Mouse (Mus musculus) heart, postnatal 36 days (tissue): ENCODE results near the gene Ush2a. TPM values are rescaled to one million over a fixed set of nuclear protein-coding genes. Genes with fewer than 3 reads are reported as not detected.

Experiments used
- DNase-seq, 2 experiments: peaks; one replicate each; pipeline ENCODE4 v3.0.0; 2021 to 2022
- intact Hi-C: fragments of 180-260 bp; cut with DNase I; formaldehyde crosslinking; loops from one replicate; pipeline ENCODE4 v1.15.1; 2025
- total RNA-seq, 2 experiments: library from RNA; stranded (reverse); gene quantifications; 2 replicates each; pipeline ENCODE4 v1.2.3; 2021

The Ush2a gene
- total RNA-seq, 2 experiments from 2014 or later: 0.05 to 0.11 TPM

DNA sequence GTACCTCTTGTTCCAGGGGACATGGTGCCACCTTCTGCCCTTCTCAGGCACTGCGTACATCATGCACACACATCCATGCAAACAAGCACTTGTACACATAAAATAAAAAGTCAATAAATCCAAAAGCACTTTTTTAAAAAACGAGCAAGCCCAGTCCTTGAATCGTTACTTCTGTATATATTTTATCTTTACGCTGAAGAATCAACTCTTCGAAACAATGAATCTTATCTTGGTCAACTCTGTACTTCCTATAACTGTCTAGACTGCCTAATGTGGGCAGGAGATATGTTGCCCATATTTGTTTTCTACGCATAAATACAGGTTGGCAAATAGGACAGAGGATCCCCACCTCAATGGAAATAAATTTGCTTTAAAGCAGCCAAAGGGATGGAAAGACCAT lies 585.4 kb downstream of the Ush2a start:
- DNase-seq: no peak
- intact Hi-C loops: no loop called here

DNA sequence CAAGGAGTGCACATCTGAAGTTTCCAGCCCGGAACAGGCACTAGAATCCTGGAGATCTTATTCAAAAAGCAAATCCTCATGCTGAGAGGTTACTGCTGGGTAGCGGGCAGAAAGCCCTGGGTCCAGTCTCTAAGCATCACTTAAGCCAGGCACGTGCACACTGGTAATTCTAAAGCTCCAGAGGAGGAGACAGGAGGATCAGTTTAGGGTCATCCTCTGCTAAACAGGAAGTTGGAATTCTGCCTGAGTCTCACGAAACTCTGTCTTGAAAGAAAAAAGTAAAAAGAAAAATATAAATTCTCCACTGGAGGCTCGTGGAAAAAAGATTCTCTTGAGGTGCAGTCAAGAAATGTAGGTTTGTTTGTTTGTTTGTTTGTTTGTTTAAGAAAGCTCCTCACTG lies 591.0 kb downstream of the Ush2a start:
- intact Hi-C loops: no loop called here
- no peak for DNase-seq

DNA sequence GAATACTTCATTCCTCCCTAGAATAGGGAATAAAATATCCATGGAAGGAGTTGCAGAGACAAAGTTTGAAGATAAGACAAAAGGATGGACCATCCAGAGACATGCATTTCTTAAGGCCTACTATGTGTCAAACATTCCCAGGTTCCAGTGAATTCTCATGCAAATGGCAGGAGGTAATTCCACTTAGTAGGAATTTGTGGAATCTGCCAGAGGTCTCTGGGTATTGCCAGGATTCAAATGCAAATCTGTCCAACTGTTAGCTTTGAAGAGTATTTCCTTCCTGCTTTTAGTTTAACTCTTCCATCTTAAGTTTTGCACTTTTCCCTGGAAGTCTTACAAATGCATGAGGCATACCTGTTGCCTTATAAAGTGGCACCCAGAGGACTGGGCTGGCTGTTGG lies 592.4 kb downstream of the Ush2a start:
- intact Hi-C loops: no loop called here
- no peak for DNase-seq

DNA sequence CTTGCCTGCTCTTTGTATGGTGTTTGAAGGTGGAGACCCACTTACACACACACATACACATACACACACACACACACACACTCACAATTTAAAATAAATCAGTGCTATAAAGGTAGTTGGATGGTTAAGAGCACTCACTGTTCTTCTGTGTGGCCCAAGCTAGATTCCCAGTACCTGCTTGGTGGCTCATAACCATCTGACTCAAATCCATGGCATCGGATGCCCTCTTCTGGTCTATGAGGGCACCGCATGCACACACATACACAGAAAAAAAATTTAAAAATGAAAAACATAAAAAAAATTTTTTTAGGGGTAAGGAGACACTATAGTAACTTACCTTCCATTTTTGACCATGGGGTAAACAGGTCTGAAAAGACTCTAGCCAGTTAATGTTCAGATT lies 593.2 kb downstream of the Ush2a start:
- DNase-seq: no peak
- intact Hi-C loops: no loop called here

DNA sequence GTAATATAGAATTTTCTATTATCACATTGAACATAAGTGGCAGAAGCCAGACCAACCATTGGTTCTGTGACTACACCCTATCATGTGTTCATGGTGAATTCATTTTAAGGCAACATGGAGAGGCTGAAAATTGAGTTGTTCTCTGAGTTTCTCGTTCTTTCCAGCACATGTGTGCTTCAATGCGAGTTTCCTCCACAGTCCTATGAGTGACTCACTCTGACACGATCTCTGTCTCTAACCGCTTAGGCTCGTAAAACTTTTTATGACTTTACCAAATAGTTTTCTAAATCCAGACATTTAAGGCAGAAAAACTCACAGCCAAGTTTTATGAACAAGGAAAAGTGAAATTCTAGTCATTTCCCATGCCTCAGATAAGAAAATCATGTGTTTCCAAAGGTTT lies 597.9 kb downstream of the Ush2a start:
- intact Hi-C loops: no loop called here
- no peak for DNase-seq

DNA sequence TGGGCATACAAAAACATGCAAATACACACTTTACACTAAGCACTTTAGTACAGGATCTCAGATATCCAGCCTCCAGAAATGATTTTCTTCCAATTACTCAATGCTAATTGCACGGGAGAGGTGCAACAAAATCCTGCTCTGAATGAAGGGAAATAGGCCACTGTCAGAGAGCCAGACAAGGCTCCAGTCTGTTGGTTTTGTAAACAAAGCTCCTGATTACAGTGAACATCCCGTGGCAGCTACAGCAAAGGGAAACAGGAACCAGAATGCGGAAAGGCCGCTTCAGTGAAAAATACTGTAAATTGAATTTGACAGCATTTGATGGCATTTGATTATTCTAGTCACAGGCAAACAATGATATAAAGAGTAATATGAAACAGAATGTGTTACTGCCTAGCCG lies 604.1 kb downstream of the Ush2a start:
- DNase-seq: no peak
- intact Hi-C loops: no loop called here

DNA sequence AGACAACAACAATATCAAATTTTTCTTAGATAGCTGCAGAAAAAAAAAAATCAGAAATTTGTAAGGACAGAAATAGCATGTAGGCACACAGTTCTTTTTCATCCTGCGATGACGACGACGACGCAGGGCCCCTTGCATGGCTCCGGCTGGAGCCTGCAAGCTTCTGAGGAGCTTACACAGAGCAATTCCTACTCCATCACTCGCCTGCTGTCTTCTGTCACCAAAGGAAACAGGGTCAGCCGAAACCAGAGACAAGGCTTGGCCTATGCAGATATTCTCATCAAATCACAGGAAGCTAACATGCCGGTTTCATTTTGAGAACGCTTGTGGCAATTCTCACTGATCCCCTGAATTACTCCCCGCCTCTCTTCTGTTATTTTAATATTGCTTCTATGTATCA lies 604.7 kb downstream of the Ush2a start:
- no peak for DNase-seq
- intact Hi-C loops: no loop called here

DNA sequence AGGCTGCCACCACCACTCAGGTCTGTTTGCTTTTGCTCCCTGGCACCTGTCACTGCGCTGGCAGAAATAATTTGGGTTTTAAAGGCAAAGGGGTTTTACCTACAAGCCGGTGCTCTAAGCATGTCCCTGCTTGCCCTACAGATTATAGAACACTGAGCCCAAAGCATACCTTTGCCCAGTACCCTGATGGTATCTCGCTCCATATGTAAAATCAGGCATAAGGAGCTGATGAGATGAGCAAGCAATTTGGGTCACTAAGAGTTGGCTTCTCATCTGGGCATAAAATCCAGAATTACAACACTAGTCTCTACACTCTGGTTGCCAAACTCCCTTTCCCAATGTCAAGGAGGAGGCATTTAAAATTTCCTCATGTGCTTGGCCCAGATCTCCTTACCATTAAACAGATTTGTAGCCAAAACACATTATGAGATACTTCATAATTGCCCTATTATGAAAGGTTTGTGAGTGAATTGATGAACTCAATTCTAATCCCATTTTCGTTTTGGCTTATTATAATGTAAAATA lies 616.8 kb downstream of the Ush2a start:
- intact Hi-C loops: no loop called here
- no peak for DNase-seq

DNA sequence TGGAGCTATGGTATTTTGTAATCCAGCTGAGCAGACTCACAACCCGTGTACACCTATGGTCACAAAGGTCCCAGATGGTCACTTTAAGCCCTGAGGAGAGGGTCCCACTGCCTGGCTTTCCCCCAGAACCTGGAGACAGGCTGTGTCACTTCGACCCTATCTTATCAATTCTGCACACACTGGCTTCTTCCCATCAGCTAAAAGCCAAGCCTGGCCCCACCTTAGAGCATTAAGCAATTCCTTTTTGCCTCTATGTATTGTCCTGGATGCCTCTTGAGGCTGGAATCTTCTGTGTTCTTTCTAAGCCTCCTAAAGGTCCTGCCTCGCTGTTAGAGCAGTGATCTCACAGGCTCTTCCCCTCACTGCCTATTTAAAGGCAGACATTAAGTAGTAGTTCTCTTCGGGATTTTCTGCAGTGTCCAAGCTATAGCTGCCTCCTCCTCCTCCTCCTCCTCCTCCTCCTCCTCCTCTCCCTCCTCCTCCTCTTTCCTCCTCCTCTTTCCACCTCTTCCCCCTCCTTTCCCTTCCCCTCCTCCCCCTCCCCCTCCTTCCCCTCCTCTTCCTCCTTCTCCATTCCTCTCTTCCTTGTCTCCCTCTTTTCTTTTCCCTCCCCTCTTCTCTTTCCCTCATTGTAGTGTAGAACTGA lies 635.2 kb downstream of the Ush2a start:
- intact Hi-C loops: no loop called here
- no peak for DNase-seq

DNA sequence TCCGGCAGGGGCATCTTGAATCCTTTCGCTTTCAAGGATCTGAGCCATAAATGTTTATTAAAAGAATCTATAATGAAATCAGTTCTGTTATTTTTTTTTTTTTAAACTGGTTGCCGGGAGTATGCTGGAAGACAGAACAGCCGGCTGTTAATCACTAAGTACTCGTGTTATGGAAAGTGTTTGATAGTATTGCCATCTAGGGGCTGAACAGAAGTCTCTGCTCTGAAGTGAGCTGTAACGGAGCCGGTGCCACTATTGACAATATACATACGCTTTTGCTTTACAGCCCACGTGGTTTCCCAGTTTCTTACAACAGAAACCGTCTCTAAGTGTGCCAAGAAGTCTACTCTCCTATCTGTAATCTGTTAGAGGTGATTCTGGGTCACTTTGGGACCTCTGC lies 642.3 kb downstream of the Ush2a start:
- no peak for DNase-seq
- intact Hi-C loops: loop anchor here (5.0 kb wide), 1 partner anchor 1767 kb away; no protein-coding TSS in a partner anchor

DNA sequence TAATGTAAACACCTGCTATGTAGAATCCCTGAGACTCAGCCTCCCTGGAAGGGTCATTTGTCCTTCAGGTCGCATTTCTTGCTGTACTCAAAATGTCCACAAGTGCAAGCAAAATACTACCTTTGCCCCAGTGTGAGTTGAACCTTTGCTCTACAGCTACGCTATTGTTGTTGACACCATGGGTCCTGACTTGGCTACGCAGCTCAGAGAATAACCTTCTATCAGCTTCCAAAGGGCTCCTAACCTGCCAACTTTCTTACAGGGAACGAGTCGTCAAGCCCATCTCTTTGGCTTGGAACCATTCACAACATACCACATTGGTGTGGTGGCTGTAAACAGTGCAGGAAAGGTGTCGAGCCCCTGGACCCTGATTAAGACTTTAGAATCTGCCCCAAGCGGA lies 644.4 kb downstream of the Ush2a start:
- intact Hi-C loops: no loop called here
- DNase-seq: no peak

DNA sequence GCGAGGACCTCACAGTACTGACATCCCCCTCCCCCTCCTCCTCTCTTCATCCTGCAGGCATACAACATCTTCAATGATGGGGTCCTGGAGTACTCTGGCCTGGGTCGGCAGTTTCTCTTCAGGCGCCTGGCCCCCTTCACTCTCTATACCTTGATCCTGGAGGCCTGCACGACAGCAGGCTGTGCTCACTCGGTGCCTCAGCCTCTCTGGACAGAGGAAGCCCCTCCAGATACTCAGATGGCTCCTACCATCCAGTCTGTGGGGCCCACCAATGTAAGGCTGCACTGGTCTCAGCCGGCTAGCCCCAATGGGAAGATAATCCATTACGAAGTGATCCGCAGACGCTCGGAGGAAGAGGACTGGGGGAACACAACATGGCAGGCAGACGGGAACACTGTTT lies 648.8 kb downstream of the Ush2a start:
- intact Hi-C loops: no loop called here

DNA sequence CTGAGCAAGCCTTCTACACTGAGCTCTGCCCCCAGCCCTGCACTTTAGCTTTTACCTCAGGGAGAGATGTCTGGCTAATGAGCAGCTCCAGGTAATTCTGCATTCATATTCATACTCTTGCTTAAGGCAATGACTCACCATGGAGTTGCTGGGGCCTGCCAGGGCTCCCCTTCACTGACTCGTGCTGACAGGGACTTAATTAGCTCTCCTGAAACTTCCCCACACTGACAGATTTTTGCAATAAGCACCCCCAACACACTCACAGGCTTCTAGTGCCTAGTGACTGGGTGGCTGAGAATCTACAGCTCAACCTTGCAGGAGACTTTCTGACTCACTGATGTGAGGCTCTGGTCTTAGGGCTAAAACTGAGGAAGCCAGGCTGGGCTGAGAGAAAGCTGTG lies 658.1 kb downstream of the Ush2a start:
- intact Hi-C loops: no loop called here
- no peak for DNase-seq

More for the DNA sequence above, 648.8 kb downstream of the Ush2a start:
- DNase-seq: no peak

DNA sequence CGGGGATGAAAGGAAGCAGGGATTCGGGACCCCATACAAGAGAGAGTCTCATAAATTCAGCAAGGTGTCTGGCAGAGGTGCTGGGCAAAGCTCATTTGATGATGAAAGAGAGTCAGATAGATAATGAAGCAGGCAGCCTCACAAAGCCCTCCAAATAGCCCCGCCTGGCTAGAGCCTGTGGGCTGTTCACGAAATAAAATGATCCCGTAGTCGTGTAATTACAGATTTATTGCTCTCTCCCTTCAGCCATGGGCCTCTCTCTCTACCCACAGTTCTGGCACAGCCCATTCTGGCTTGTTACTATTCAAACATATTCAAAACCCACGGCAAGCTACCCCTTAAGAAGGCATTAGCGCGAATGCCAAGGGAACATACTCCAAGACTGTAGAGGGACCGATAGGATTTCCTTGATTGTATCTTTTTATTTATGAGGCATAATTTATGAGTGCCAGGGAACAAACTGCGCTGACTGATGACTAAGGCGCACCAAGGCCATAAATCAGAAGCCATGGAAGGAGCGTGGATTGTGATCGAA lies 675.5 kb downstream of the Ush2a start:
- intact Hi-C loops: no loop called here
- DNase-seq: no peak

DNA sequence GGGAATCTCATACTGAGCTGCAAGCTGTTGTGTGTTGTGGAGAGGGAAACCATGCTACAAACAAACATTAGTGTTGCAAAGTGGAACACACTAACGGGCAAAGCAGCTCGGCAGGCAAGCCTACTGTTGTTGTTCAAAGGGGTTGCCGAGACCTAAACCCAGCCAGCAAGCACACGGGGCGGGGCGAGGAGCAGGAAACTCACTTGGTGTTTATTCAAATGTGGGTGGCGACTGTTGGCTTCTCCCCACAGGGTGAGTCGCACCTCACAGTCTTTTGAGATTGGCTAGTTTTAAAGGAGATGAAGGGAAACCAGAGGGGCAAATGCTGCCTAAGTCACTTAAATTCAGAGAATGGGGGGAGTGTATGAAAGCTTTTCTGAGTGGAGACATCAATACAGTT lies 683.5 kb downstream of the Ush2a start:
- no peak for DNase-seq
- intact Hi-C loops: no loop called here

DNA sequence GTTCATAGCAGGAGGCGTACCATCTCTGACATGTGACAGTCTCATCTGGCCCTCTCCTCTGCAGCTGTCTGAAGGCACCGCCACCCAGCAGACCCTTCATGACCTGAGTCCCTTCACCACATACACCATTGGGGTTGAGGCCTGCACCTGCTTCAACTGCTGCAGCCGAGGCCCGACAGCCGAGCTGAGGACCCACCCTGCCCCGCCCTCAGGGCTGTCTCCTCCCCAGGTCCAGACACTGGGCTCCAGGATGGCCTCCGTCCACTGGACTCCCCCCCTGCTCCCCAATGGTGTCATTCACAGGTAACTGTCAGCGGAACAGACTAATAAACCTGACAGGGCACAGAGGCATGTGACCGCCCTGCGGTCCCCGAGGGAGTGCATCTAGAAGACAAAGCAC lies 685.0 kb downstream of the Ush2a start:
- DNase-seq: no peak

DNA sequence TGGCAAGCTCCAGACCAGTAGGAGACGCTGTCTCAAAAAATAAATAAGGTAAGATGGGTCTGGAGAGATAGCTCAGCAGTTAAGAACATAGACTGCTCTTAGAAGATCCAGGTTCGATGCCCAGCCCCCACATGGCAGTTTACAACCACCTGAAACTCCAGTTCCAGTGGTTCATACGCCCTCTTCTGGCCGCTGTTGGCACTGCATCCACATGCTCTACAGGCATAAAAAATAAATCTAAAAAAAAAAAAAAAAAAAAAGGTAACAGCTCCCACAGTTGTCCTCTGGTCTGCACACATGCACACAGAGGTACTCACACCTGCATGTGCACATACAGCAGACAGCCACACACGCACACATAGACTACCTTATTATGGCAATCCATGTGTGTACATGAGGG lies 686.0 kb downstream of the Ush2a start:
- intact Hi-C loops: no loop called here

More for the DNA sequence above, 685.0 kb downstream of the Ush2a start:
- intact Hi-C loops: no loop called here

DNA sequence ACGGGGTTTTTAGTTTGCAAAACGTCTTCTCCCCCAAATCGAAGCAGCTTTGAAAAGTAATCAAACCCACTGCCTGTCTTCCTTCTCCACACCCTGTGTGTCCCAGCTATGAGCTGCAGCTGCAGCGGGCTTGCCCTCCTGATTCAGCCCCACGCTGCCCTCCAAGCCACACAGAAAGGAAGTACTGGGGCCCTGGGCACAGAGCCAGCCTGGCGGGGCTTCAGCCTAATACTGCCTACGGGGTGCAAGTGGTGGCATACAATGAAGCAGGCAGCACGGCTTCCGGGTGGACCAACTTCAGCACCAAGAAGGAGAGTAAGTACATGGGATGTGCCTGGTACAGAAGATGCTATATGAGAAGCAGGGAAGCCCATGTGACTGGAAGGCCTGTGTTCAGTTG lies 686.5 kb downstream of the Ush2a start:
- DNase-seq: no peak
- intact Hi-C loops: no loop called here

More for the DNA sequence above, 686.0 kb downstream of the Ush2a start:
- no peak for DNase-seq

DNA sequence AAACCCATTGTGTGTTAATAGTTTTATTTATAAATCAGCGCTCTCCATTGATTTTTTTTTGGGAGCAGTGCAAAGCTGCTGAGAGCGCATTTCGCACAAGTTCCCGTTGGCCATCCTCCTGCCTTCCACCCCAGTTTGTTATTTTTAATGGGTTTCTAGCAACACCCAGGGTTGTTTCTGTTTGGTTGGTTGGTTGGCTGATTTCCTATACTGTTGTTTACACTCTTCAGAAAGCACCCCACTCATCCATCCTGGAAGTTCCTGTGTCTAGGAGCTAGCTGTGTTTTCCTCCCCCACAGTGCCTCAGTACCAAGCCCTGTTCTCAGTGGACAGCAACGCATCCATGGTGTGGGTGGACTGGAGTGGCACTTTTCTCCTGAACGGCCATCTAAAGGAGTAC lies 689.3 kb downstream of the Ush2a start:
- no peak for DNase-seq
- intact Hi-C loops: no loop called here

DNA sequence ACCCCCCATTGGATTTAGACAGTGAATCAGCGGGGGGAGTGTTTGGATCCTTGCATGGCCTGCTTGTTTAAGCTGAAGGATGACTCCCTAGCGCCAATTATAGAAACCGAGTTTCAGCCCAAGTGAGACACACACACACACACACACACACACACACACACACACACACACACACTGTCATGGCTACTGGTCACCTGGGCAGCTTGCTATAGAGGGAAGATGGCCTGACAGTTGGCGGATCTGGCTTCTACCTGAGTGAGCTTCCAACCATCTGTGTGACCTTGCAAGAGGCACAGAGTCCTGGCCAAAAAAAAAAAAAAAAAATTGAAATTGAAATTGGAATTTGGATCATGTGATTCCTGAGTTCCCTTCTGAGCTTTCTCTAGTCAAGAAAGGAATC lies 690.7 kb downstream of the Ush2a start:
- no peak for DNase-seq
- intact Hi-C loops: no loop called here

DNA sequence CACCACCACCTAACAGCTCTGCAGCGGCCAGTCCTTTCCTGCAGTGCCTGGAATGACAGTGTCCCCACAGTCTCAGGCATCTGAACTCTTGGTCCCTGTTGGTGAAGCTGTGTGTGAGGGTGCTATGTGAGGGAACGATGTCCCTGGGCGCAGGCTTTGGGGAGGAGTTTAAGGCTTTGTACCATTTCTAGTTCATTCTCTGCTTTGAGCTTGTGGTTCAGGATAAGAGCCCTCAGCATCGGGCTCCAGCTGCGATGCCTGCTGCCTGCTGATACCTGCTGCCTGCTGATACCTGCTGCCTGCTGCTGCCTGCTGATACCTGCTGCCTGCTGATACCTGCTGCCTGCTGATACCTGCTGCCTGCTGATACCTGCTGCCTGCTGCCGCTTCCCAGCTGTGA lies 711.3 kb downstream of the Ush2a start:
- intact Hi-C loops: no loop called here
- DNase-seq: no peak

DNA sequence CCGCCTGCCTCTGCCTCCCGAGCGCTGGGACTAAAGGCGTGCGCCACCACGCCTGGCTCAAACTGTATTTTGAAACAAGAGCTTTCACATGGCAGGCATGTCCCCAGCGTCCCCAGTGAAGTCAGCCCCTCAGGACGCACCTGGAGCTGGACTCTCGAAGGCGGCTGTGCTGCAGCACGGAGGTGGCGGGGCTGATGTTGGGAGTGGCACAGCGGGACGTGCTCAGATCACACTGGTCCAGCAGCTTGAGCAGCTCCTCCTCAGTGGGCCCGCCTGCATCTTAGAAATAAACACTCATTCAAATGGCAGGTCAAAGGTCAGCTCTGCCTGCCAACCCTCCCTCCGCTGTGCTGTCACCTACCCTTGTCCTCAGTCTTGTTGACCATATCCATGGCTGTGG lies 712.1 kb downstream of the Ush2a start:
- intact Hi-C loops: no loop called here
- no peak for DNase-seq

DNA sequence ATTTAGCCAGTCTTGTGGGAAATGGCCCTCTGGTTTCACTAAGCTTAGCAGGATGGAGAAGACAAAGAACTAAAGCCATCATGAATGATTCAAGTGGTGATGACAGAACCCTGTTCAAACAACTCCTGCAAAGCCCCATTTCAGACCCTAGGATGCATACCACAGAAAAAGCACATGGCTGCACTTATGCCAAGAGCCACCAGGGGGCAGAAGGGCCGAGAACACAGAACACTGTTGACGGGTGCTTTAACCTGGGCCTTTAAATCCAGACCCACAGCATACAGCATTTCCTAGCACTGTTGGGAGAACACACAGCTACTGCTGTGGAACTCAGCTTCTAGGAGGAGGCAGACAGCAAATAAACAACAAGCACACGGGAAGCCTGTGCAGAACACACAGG lies 718.2 kb downstream of the Ush2a start:
- intact Hi-C loops: no loop called here
- DNase-seq: peak; percentile 47 to 66
